Mouse (Mus musculus) ES-CJ7 (cell line): ENCODE results near the gene 4931409K22Rik.
A peak's percentile ranks its signal among the peaks of the same experiment; 100 is the strongest.

ENCODE experiments used
- DNase-seq: peaks from one replicate; pipeline ENCODE4 v3.0.0; 2011; ENCODE audit warnings: low read depth, low spot score

The 4931409K22Rik gene

GRCm38 (mm10) chr5:24593230-24593629 lies 36.6 kb upstream of the 4931409K22Rik start:
- DNase-seq = no peak

- DNase-seq = no peak
Observed at GRCm38 (mm10) chr5:24592471-24593160, 36.0 kb upstream of the 4931409K22Rik start.

- DNase-seq = no peak
Observed at GRCm38 (mm10) chr5:24591796-24592470, 35.3 kb upstream of the 4931409K22Rik start.

GRCm38 (mm10) chr5:24591268-24591721 lies 34.7 kb upstream of the 4931409K22Rik start:
- no peak for DNase-seq

- no peak for DNase-seq
Observed at GRCm38 (mm10) chr5:24589511-24590500, 33.2 kb upstream of the 4931409K22Rik start.

GRCm38 (mm10) chr5:24587200-24587577 lies 30.6 kb upstream of the 4931409K22Rik start:
- no peak for DNase-seq

GRCm38 (mm10) chr5:24586547-24587199 lies 30.1 kb upstream of the 4931409K22Rik start, which contains the start of gene Chpf2:
Chpf2 (plus strand) TSS chr5:24586741.
- DNase-seq = peak; percentile 92

- DNase-seq = no peak
Observed at GRCm38 (mm10) chr5:24586106-24586505, 29.5 kb upstream of the 4931409K22Rik start.

GRCm38 (mm10) chr5:24578109-24578963 lies 21.7 kb upstream of the 4931409K22Rik start:
- DNase-seq = no peak

- peak; percentile 100 for DNase-seq
Observed at GRCm38 (mm10) chr5:24577183-24577929, 20.7 kb upstream of the 4931409K22Rik start, which contains the start of gene Abcf2. Abcf2 (minus strand) TSS chr5:24577467.

- DNase-seq = no peak
Observed at GRCm38 (mm10) chr5:24576801-24577182, 20.2 kb upstream of the 4931409K22Rik start.

GRCm38 (mm10) chr5:24575948-24576347 lies 19.3 kb upstream of the 4931409K22Rik start:
- DNase-seq = no peak

- DNase-seq = peak; percentile 27
Observed at GRCm38 (mm10) chr5:24555335-24555734, 1.3 kb downstream of the 4931409K22Rik start.

GRCm38 (mm10) chr5:24553621-24554244 lies 2.9 kb downstream of the 4931409K22Rik start:
- no peak for DNase-seq

- DNase-seq = no peak
Observed at GRCm38 (mm10) chr5:24551317-24551688, 5.3 kb downstream of the 4931409K22Rik start.

- DNase-seq = no peak
Observed at GRCm38 (mm10) chr5:24550598-24551316, 5.9 kb downstream of the 4931409K22Rik start.

- DNase-seq = peak; percentile 82
Observed at GRCm38 (mm10) chr5:24542643-24543042, 14.0 kb downstream of the 4931409K22Rik start.

GRCm38 (mm10) chr5:24541144-24541569 lies 15.5 kb downstream of the 4931409K22Rik start:
- no peak for DNase-seq
